22 mouse cellular contexts compared by ENCODE assay signal in genomic region chr17:45579554-45579953, GRCm38 (mm10). TPM values are rescaled to one million over a fixed set of nuclear protein-coding genes. Genes with fewer than 3 reads are reported as not detected.
DNase-seq lines count a peak whose midpoint lies in the region; ATAC-seq and TF ChIP-seq lines count a peak whose summit lies in the region.
"Had no signal": no experiment of that assay in that cellular context is flagged by ENCODE, and none has a peak within 500 bp of the region (broad histone marks: within the 10 kb centered on the region; RNA-seq: fewer than 3 reads in every experiment).

No protein-coding gene starts in this region.

- H3K36me3 ChIP-seq in kidney, embryonic 14.5 days (ENCODE audit: control insufficient read depth, insufficient read depth, low read length) = no peaks in the 10 kb centered on the region
- H3K36me3 ChIP-seq in ES-Bruce4 (ENCODE audit: control insufficient read depth, insufficient read depth, low read length, poor library complexity, severe bottlenecking) = no peaks in the 10 kb centered on the region
- H3K36me3 ChIP-seq in kidney, embryonic 16.5 days (ENCODE audit: insufficient read depth, low read length) = no peaks in the 10 kb centered on the region
- no peaks in the 10 kb centered on the region for H3K36me3 ChIP-seq in forebrain, embryonic 14.5 days (ENCODE audit: control insufficient read depth, insufficient read depth, low read length)
- H3K36me3 ChIP-seq: embryonic facial prominence, embryonic 12.5 days; forebrain, embryonic 15.5 days; heart, embryonic 10.5 days; heart, embryonic 15.5 days; hindbrain, embryonic 13.5 days; neural tube, embryonic 15.5 days had no signal

- ATAC-seq in kidney, embryonic 14.5 days (ENCODE audit: low FRiP score, low TSS enrichment) = no peak
- ATAC-seq in kidney, embryonic 16.5 days (ENCODE audit: low FRiP score, low TSS enrichment) = peak; percentile 47; the same call in 1 of the 2 replicates
- ATAC-seq in forebrain, embryonic 14.5 days = no peak
- ATAC-seq: forebrain, embryonic 15.5 days; intestine, embryonic 16.5 days had no signal

- H3K27me3 ChIP-seq in kidney, embryonic 14.5 days (ENCODE audit: control insufficient read depth, insufficient read depth, low read length) = no peaks in the 10 kb centered on the region
- no peaks in the 10 kb centered on the region for H3K27me3 ChIP-seq in ES-Bruce4 (ENCODE audit: control insufficient read depth, insufficient read depth, low read length, poor library complexity, severe bottlenecking)
- H3K27me3 ChIP-seq in kidney, embryonic 16.5 days (ENCODE audit: insufficient read depth, low read length) = no peaks in the 10 kb centered on the region
- H3K27me3 ChIP-seq in forebrain, embryonic 14.5 days (replicated peaks; ENCODE audit: control insufficient read depth, insufficient read depth, low read length) = no peaks in the 10 kb centered on the region
- H3K27me3 ChIP-seq: embryonic facial prominence, embryonic 12.5 days; forebrain, embryonic 15.5 days; heart, embryonic 15.5 days; hindbrain, embryonic 13.5 days; liver, embryonic 15.5 days; neural tube, embryonic 15.5 days had no signal

- no peak for TF ChIP-seq CTCF in ES-Bruce4 (IDR thresholded peaks at IDR 0.05; ENCODE audit: low read depth, low read length)
- no peak for TF ChIP-seq CTCF in lung, adult 2 months (IDR thresholded peaks at IDR 0.05; ENCODE audit: insufficient read depth, low read length)

- peaks cover 21% of the 10 kb centered on the region for H3K4me1 ChIP-seq in kidney, embryonic 14.5 days (ENCODE audit: control insufficient read depth, insufficient read depth, low read length)
- H3K4me1 ChIP-seq in ES-Bruce4 (ENCODE audit: control insufficient read depth, insufficient read depth, low read length) = peaks cover 4% of the 10 kb centered on the region
- H3K4me1 ChIP-seq in kidney, embryonic 16.5 days (ENCODE audit: insufficient read depth, low read length) = peaks cover 26% of the 10 kb centered on the region
- H3K4me1 ChIP-seq in forebrain, embryonic 14.5 days (ENCODE audit: control insufficient read depth, insufficient read depth, low read length) = peaks cover 7% of the 10 kb centered on the region
- peaks cover 11% of the 10 kb centered on the region for H3K4me1 ChIP-seq in lung, adult 2 months (ENCODE audit: control insufficient read depth, insufficient read depth, low read length)

- DNase-seq in kidney, adult 11 months = peak; percentile 80
- DNase-seq in kidney, postnatal 36 days = peak; percentile 66 to 74
- DNase-seq in adrenal gland, adult (ENCODE audit: inconsistent age in 2 of 2, low spot score in 1 of 2) = no peak
- DNase-seq in forebrain, embryonic 14.5 days (ENCODE audit: low spot score) = no peak
- no peak for DNase-seq in lung, adult 2 months
- DNase-seq: gastrocnemius, postnatal 10 days; heart, postnatal 36 days; liver; lung, postnatal 36 days; right cerebral cortex, postnatal 25 days had no signal

- no peak overlapping the region for H3K4me2 ChIP-seq in kidney, embryonic 14.5 days (replicated peaks; ENCODE audit: low read depth, low read length)
- no peak overlapping the region for H3K4me2 ChIP-seq in kidney, embryonic 16.5 days (replicated peaks; ENCODE audit: low read depth, low read length)
- H3K4me2 ChIP-seq in forebrain, embryonic 14.5 days (ENCODE audit: low read length) = no peak overlapping the region
- H3K4me2 ChIP-seq: embryonic facial prominence, embryonic 12.5 days; forebrain, embryonic 15.5 days; heart, embryonic 15.5 days; hindbrain, embryonic 13.5 days; liver, embryonic 15.5 days; midbrain, embryonic 11.5 days; neural tube, embryonic 15.5 days had no signal

- H3K4me3 ChIP-seq in kidney, embryonic 14.5 days (ENCODE audit: low read length) = no peak overlapping the region
- no peak overlapping the region for H3K4me3 ChIP-seq in ES-Bruce4 (ENCODE audit: low read depth, low read length)
- no peak overlapping the region for H3K4me3 ChIP-seq in kidney, embryonic 16.5 days (ENCODE audit: low read length)
- no peak overlapping the region for H3K4me3 ChIP-seq in forebrain, embryonic 14.5 days (ENCODE audit: low read depth, low read length)
- H3K4me3 ChIP-seq in lung, adult 2 months (replicated peaks; ENCODE audit: extremely low read depth, low read depth, low read length) = no peak overlapping the region
- H3K4me3 ChIP-seq: embryonic facial prominence, embryonic 12.5 days; forebrain, embryonic 15.5 days; heart, embryonic 10.5 days; heart, embryonic 15.5 days; hindbrain, embryonic 13.5 days; liver, embryonic 15.5 days; neural tube, embryonic 15.5 days had no signal

- H3K9ac ChIP-seq in kidney, embryonic 14.5 days (ENCODE audit: low read depth, low read length) = no peak overlapping the region
- H3K9ac ChIP-seq in ES-Bruce4 (ENCODE audit: low read depth, poor library complexity, severe bottlenecking) = peak overlapping the region; percentile 25
- no peak overlapping the region; the same call in 1 of the 2 replicates for H3K9ac ChIP-seq in kidney, embryonic 16.5 days (replicated peaks; ENCODE audit: low read length)
- no peak overlapping the region for H3K9ac ChIP-seq in forebrain, embryonic 14.5 days (ENCODE audit: low read length)
- H3K9ac ChIP-seq: embryonic facial prominence, embryonic 12.5 days; forebrain, embryonic 15.5 days; heart, embryonic 15.5 days; liver, embryonic 15.5 days; neural tube, embryonic 15.5 days had no signal

- no peaks in the 10 kb centered on the region for H3K9me3 ChIP-seq in kidney, embryonic 14.5 days (ENCODE audit: control insufficient read depth, low read length)
- H3K9me3 ChIP-seq in ES-Bruce4 (replicated peaks; ENCODE audit: control insufficient read depth, insufficient read depth, low read length, poor library complexity, severe bottlenecking) = no peaks in the 10 kb centered on the region
- H3K9me3 ChIP-seq in kidney, embryonic 16.5 days (ENCODE audit: low read length) = no peaks in the 10 kb centered on the region
- H3K9me3 ChIP-seq in forebrain, embryonic 14.5 days (replicated peaks; ENCODE audit: control insufficient read depth, low read length) = no peaks in the 10 kb centered on the region
- H3K9me3 ChIP-seq: embryonic facial prominence, embryonic 12.5 days; forebrain, embryonic 15.5 days; heart, embryonic 10.5 days; heart, embryonic 15.5 days; hindbrain, embryonic 13.5 days; liver, embryonic 15.5 days; neural tube, embryonic 15.5 days had no signal

- WGBS in kidney, embryonic 14.5 days = 64% methylated on average over 4 of the region's 4 CpGs
- WGBS in kidney, embryonic 16.5 days = 60% methylated on average over 4 of the region's 4 CpGs
- WGBS in forebrain, embryonic 14.5 days = 84% methylated on average over 4 of the region's 4 CpGs
- WGBS in lung, adult 2 months = 76% methylated on average over 4 of the region's 4 CpGs

- H3K27ac ChIP-seq in kidney, embryonic 14.5 days (ENCODE audit: low read depth, low read length) = no peak overlapping the region
- peak overlapping the region; percentile 65 for H3K27ac ChIP-seq in ES-Bruce4 (ENCODE audit: insufficient read depth, low read length)
- peak overlapping the region; percentile 69 for H3K27ac ChIP-seq in kidney, embryonic 16.5 days (ENCODE audit: low read length)
- no peak overlapping the region for H3K27ac ChIP-seq in forebrain, embryonic 14.5 days (ENCODE audit: low read depth, low read length)
- H3K27ac ChIP-seq: embryonic facial prominence, embryonic 12.5 days; forebrain, embryonic 15.5 days; heart, embryonic 10.5 days; hindbrain, embryonic 13.5 days; liver, embryonic 15.5 days; neural tube, embryonic 15.5 days had no signal

- TF ChIP-seq POLR2A in ES-Bruce4 (IDR thresholded peaks at IDR 0.05; ENCODE audit: insufficient read depth, low read length) = no peak
- no peak for TF ChIP-seq POLR2A in lung, adult 2 months (IDR thresholded peaks at IDR 0.05; ENCODE audit: borderline replicate concordance, extremely low read depth, low read depth, low read length)

- TF ChIP-seq EP300 in ES-Bruce4 (IDR thresholded peaks at IDR 0.05; ENCODE audit: insufficient read depth, low read depth, low read length) = peak; percentile 77; the same call in 1 of the 2 replicates

RNA-seq across cellular contexts. Expression of gene Hsp90ab1, which starts 6.5 kb away (rescaled TPM):
- 1,653 and 1,961 TPM in 2 replicates for polyA plus RNA-seq in kidney, embryonic 14.5 days (2014; fragmentation: Nextera tagmentation; extraction: Ambion mirVana)
- polyA plus RNA-seq in ES-Bruce4 (2011; ENCODE audit: insufficient read depth, insufficient read length, low read depth, missing spikeins) = 3,626 and 3,708 TPM in 2 replicates
- 1,922 and 2,030 TPM in 2 replicates for polyA plus RNA-seq in kidney, embryonic 16.5 days (2015; fragmentation: Nextera tagmentation; extraction: Ambion mirVana)
- polyA plus RNA-seq in forebrain, embryonic 14.5 days (2014; fragmentation: Nextera tagmentation; extraction: Ambion mirVana) = 1,462 and 1,472 TPM in 2 replicates
- 212 and 340 TPM in 2 replicates for polyA plus RNA-seq in lung, adult 2 months (2012; rRNA removed)

RNA-seq across cellular contexts. Expression of gene Slc35b2, which starts 15.9 kb away (rescaled TPM):
- 122 and 140 TPM in 2 replicates for polyA plus RNA-seq in kidney, embryonic 14.5 days (2014; fragmentation: Nextera tagmentation; extraction: Ambion mirVana)
- polyA plus RNA-seq in ES-Bruce4 (2011; ENCODE audit: insufficient read depth, insufficient read length, low read depth, missing spikeins) = 28.2 and 31.7 TPM in 2 replicates
- 159 and 170 TPM in 2 replicates for polyA plus RNA-seq in kidney, embryonic 16.5 days (2015; fragmentation: Nextera tagmentation; extraction: Ambion mirVana)
- polyA plus RNA-seq in forebrain, embryonic 14.5 days (2014; fragmentation: Nextera tagmentation; extraction: Ambion mirVana) = 99.4 and 102 TPM in 2 replicates
- 89.9 and 102 TPM in 2 replicates for polyA plus RNA-seq in lung, adult 2 months (2012; rRNA removed)

RNA-seq across cellular contexts. Expression of gene Slc29a1, which starts 19.9 kb away (rescaled TPM):
- polyA plus RNA-seq in kidney, embryonic 14.5 days (2014; fragmentation: Nextera tagmentation; extraction: Ambion mirVana) = 61.4 and 83.5 TPM in 2 replicates
- polyA plus RNA-seq in ES-Bruce4 (2011; ENCODE audit: insufficient read depth, insufficient read length, low read depth, missing spikeins) = 132 and 134 TPM in 2 replicates
- 107 and 116 TPM in 2 replicates for polyA plus RNA-seq in kidney, embryonic 16.5 days (2015; fragmentation: Nextera tagmentation; extraction: Ambion mirVana)
- polyA plus RNA-seq in forebrain, embryonic 14.5 days (2014; fragmentation: Nextera tagmentation; extraction: Ambion mirVana) = 53.0 and 60.9 TPM in 2 replicates
- 185 and 186 TPM in 2 replicates for polyA plus RNA-seq in lung, adult 2 months (2012; rRNA removed)

RNA-seq across cellular contexts. Expression of gene Mymx, which starts 22.3 kb away (rescaled TPM):
- 4.2 and 5.1 TPM in 2 replicates for polyA plus RNA-seq in kidney, embryonic 14.5 days (2014; fragmentation: Nextera tagmentation; extraction: Ambion mirVana)
- 19.2 and 22.6 TPM in 2 replicates for polyA plus RNA-seq in ES-Bruce4 (2011; ENCODE audit: insufficient read depth, insufficient read length, low read depth, missing spikeins)
- polyA plus RNA-seq in kidney, embryonic 16.5 days (2015; fragmentation: Nextera tagmentation; extraction: Ambion mirVana) = 6.2 and 7.4 TPM in 2 replicates
- polyA plus RNA-seq in forebrain, embryonic 14.5 days (2014; fragmentation: Nextera tagmentation; extraction: Ambion mirVana) = not detected in 2 replicates
- polyA plus RNA-seq in lung, adult 2 months (2012; rRNA removed) = not detected in 2 replicates
- polyA plus RNA-seq: forebrain, embryonic 15.5 days; midbrain, embryonic 11.5 days had no signal

RNA-seq across cellular contexts. Expression of gene Nfkbie, which starts 24.1 kb away (rescaled TPM):
- polyA plus RNA-seq in kidney, embryonic 14.5 days (2014; fragmentation: Nextera tagmentation; extraction: Ambion mirVana) = 3.5 and 4.8 TPM in 2 replicates
- 2.7 and 3.0 TPM in 2 replicates for polyA plus RNA-seq in ES-Bruce4 (2011; ENCODE audit: insufficient read depth, insufficient read length, low read depth, missing spikeins)
- polyA plus RNA-seq in kidney, embryonic 16.5 days (2015; fragmentation: Nextera tagmentation; extraction: Ambion mirVana) = 5.9 and 6.4 TPM in 2 replicates
- 3.3 and 4.1 TPM in 2 replicates for polyA plus RNA-seq in forebrain, embryonic 14.5 days (2014; fragmentation: Nextera tagmentation; extraction: Ambion mirVana)
- polyA plus RNA-seq in lung, adult 2 months (2012; rRNA removed) = 7.2 and 7.8 TPM in 2 replicates

Comparison
In these comparisons a context has a peak if more than half of its experiments do, and no peak if none do; other contexts are left out.
1. H3K27ac ChIP-seq: peak in ES-Bruce4 (single experiment) and kidney, embryonic 16.5 days (single experiment); none in kidney, embryonic 14.5 days (single experiment) and forebrain, embryonic 14.5 days (single experiment).
2. DNase-seq: peak in kidney, adult 11 months (single experiment) and kidney, postnatal 36 days (2 of 2); none in adrenal gland, adult (0 of 2), forebrain, embryonic 14.5 days (single experiment) and lung, adult 2 months (single experiment).